Mouse (Mus musculus): ENCODE data around the gene Gsto1.
A peak's percentile ranks its signal among the peaks of the same experiment; 100 is the strongest.

The Gsto1 gene

GRCm38 (mm10) chr19:47890489-47891130, 35.8 kb downstream of the Gsto1 start:
- no peak for DNase-seq (ENCODE audit: low read depth)

DNA sequence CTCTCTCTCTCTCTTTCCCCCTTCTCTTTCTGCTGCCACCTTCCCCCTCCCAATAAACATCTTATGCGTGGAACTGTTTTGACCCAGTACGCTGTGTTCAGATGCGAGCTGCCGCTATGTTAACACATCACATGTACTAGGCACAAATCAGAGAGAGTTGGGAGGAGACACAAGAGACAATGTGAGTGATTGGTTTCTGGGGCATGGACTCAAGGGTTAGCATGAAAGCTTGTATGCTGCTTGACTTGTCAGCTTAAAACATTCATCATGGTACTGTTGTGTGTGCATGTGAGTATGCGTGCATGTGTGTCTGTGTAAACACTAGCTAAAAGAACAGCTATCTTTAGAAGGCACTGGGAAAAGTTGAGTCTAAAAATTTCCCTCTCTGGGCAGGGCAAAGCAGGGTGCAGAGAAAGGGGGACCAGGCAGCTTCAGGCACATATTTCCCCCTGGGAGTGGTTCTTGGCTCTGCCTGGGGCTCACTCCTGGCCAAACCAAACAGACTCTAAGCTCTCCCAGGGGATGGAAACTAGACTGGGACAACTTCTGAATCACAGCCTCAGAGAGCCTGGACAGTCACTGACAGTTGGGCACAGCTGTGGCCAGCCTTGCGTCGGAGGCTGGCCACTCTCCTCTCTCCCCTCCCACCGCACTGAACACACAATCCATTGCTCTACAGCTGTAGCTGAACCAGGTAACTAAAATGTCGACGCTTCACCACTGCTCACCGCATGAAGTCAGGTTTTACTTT, 37.0 kb downstream of the Gsto1 start:
- DNase-seq (ENCODE audit: low read depth): no peak

GRCm38 (mm10) chr19:47893092-47893491, 38.3 kb downstream of the Gsto1 start:
- DNase-seq (ENCODE audit: low read depth): no peak

- no peak for DNase-seq (ENCODE audit: low read depth)
Measured at GRCm38 (mm10) chr19:47898472-47899079, 43.8 kb downstream of the Gsto1 start.

DNA sequence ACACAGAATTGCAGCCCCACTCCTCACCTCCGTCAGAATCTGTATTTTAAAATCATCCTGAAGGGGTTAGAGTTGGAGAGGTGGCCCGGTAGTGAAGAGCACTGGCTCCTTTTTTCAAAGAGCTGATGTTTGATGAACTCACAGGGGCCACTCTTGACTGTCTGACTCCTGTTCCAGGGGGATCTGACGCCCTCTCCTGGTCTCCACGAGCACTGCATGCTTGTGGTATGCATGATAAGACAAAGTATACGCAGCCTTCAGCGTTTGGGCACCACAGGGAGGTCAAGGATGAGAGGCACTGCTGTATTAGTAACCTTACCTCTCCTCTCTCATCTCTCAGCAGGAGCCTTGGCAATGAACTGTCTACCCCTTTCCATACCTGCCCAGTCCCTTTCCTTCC, 45.2 kb downstream of the Gsto1 start:
- peak; percentile 25 for DNase-seq (ENCODE audit: low read depth)

DNA sequence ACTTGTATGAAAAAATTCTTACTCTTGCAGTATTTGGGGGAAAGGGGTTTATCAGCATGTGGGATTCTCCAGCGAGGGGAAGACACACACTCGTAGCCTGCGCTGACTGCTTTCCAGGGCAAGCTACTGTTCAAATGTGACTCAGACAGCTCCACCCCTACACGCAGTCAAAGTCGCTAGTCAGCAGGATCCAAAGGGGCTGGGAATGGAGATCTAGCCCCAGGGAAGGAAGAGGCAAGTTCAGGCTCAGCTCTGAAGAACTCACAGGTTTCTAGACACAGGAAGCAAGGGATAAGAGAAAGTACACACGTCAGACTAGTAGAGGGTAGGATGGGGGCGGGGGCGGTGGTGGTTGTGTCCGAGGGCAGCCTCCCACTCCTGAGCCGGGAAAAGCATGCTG, 45.8 kb downstream of the Gsto1 start:
- DNase-seq (ENCODE audit: low read depth): no peak

DNA sequence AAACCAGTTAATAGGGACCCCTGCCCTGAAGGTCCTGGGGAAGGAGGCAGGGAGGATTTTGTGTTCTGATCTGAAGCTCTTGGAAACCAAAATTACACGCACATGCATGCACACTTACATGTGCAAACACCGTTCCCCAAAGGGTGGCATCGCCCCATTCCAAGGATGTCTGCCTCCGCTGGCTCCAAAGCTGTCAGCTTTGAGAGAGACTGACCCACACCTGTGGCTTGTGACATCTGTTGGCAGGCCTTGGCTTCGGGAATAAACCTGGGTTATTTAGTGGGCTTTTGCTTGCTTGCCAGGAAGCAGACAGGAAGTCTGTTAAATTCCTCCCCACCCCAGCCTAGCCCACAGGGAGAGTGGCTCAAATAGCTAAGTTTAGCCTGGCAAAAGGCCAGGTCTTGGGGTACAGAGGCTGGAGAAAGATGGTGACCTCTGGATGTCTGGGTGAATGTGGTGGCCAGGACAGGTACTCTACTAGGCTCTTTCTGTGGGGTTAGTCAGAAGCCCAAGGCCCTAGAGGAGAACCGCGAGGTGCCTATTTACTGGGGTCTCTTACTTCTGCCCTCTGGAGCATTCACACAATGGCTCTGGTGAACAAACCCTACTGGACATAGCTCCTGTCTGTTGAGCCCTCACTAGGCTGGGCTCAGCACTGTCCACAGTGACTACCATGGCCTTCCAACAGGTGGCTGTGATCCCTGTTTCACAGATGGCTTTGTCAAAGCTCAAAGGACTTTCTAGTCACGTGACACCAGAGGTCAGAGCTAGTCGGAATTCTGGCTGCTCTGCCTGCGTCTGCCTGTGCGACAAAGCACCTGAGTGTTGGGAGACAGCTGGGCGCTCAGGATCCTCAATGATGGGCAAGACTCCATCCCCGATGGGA, 47.8 kb downstream of the Gsto1 start:
- DNase-seq (ENCODE audit: low read depth): peak; percentile 89

DNA sequence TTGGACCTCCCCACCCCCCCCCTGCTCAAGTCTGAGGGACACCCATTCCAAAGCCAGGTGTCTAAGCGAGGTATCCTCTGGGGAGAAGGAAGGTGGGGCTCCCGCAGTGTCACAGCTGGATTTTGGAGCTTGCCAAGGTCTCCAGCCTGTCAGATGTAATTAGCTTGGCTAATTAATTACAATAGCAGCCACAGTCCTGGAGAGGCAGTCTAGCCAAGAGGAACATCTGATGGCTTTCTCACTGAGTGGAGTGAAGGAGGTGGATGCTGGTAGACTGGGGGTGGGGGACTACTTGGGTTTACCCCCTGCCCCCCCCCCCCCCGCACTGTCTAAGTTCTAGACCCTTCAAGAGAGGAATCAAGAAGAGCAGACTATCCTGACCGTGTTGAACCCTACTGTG, 48.9 kb downstream of the Gsto1 start:
- no peak for DNase-seq (ENCODE audit: low read depth)

- no peak for DNase-seq (ENCODE audit: low read depth)
Measured at GRCm38 (mm10) chr19:47905081-47905480, 50.3 kb downstream of the Gsto1 start.

DNA sequence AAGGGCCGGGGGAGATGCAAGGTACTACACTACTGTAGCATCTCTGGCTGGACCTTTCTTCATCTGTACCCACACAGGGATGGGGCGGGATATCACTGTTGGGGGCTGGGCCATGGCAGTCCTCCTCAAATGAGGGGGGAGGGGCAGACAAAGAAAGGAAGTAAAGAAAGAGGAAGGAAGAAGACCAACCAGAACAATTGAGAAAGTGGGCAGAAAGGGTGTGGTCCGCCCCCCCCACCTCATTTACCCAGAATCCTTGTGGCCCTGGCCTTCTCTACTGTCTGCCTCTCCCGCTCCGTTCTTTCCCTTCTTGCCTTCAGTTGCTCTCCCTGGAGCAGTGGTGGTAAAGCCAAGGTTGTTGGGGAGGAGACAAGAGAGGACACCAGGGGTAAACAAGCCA, 50.8 kb downstream of the Gsto1 start:
- DNase-seq (ENCODE audit: low read depth): peak; percentile 52

GRCm38 (mm10) chr19:47907596-47907995, 52.8 kb downstream of the Gsto1 start:
- DNase-seq (ENCODE audit: low read depth): no peak

- DNase-seq (ENCODE audit: low read depth): no peak
Measured at GRCm38 (mm10) chr19:47908961-47909371, 54.2 kb downstream of the Gsto1 start.

DNA sequence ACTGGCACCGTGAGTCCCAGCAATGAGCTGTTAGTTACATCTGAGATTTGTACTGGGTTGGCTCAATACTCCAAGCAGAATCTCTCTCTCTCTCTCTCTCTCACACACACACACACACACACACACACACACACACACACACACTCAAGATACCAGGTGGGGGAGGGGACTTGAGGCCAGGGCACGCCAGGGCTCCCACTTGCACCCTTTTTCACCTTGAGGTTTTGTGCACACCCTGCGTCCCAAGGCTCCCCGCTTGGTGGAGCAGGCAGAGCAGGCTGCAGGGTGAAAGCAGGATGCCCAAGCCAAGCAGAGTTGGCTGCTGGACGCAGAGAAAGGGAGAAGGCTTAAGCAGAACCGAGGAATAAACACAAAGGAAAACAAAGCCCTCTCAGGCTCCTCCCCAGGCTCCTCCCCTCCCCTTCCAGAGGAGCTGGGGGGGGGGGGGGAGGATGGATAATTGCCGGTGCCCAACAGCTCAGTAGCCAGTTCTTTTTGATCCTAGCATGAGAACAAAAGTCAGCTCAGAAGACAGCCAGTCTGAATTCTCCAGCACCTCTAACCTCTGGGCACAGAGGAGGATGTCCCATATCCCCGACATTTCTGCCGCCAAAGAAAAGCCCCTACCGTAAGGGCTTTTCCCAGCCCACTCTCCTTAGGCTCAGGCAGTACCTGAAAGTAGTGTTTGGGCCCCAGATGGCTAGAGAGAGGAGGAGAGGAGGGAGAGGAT, 54.8 kb downstream of the Gsto1 start:
- peak; percentile 52 for DNase-seq (ENCODE audit: low read depth)

GRCm38 (mm10) chr19:47910117-47910618, 55.4 kb downstream of the Gsto1 start:
- peak; percentile 79 for DNase-seq (ENCODE audit: low read depth)

GRCm38 (mm10) chr19:47910751-47911150, 56.0 kb downstream of the Gsto1 start:
- DNase-seq (ENCODE audit: low read depth): no peak

DNA sequence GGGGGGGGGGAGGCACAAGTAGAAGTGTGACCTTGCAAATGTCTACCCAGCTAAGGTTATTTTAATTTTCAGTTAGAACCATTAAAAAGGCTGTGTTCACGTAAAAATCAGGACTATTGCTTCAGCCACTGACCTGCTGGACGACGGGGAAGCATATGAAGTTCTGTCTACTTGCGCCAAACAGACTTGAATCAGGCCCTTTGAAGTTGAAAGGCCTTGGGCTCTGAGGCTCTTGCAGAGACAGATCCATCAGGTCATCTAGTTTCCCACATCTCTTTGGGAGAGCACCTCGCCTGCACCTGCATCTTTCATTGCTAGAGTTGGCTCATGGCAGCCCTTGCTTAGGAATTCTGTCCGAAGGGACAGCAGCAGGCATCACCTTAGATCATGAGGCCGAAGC, 58.6 kb downstream of the Gsto1 start:
- DNase-seq (ENCODE audit: low read depth): no peak

DNA sequence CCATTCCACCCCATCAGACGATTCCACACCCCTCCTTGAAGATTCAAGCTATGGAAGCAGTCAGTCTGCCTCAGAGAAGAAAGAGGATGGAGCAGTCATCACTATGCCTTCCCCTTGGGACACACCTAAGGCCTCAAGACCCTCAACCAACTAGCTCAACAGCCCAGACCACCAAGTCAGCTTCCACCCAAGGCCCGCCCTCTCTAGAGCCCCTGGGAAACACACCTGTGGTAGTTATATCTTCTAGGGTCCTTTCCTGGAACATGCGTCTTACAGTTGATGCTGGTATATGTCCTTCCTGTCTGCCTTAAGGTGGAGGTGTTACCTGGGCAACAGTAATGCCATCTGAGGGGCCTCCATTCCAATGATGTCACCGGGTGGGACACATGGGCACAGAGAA, 59.4 kb downstream of the Gsto1 start:
- DNase-seq (ENCODE audit: low read depth): no peak
